Mouse (Mus musculus): ENCODE results near the gene Nrp1. TPM values are rescaled to one million over a fixed set of nuclear protein-coding genes. Genes with fewer than 3 reads are reported as not detected.

Gene Nrp1
- total RNA-seq, 2 experiments from 2014 or later: 12.1 to 17.2 TPM

- ATAC-seq (replicated peaks; ENCODE audit: poor library complexity, severe bottlenecking): peak; percentile 64
Observed at GRCm38 (mm10) chr8:128362940-128363595, 4.7 kb downstream of the Nrp1 start.

- ATAC-seq (replicated peaks; ENCODE audit: poor library complexity, severe bottlenecking): no peak
Observed at GRCm38 (mm10) chr8:128370496-128370895, 12.1 kb downstream of the Nrp1 start.

- ATAC-seq (replicated peaks; ENCODE audit: poor library complexity, severe bottlenecking): no peak
Observed at GRCm38 (mm10) chr8:128371026-128371425, 12.6 kb downstream of the Nrp1 start.

GRCm38 (mm10) chr8:128371789-128372188 lies 13.4 kb downstream of the Nrp1 start:
- no peak for ATAC-seq (replicated peaks; ENCODE audit: poor library complexity, severe bottlenecking)

GRCm38 (mm10) chr8:128372724-128373123 lies 14.3 kb downstream of the Nrp1 start:
- ATAC-seq (replicated peaks; ENCODE audit: poor library complexity, severe bottlenecking): no peak

- no peak for ATAC-seq (replicated peaks; ENCODE audit: poor library complexity, severe bottlenecking)
Observed at GRCm38 (mm10) chr8:128373418-128373817, 15.0 kb downstream of the Nrp1 start.

GRCm38 (mm10) chr8:128375291-128375690 lies 16.9 kb downstream of the Nrp1 start:
- no peak for ATAC-seq (replicated peaks; ENCODE audit: poor library complexity, severe bottlenecking)

- no peak for ATAC-seq (replicated peaks; ENCODE audit: poor library complexity, severe bottlenecking)
Observed at GRCm38 (mm10) chr8:128383176-128383575, 24.8 kb downstream of the Nrp1 start.

GRCm38 (mm10) chr8:128384366-128384765 lies 26.0 kb downstream of the Nrp1 start:
- ATAC-seq (replicated peaks; ENCODE audit: poor library complexity, severe bottlenecking): no peak

GRCm38 (mm10) chr8:128384921-128385332 lies 26.5 kb downstream of the Nrp1 start:
- ATAC-seq (replicated peaks; ENCODE audit: poor library complexity, severe bottlenecking): no peak

GRCm38 (mm10) chr8:128386963-128387621 lies 28.7 kb downstream of the Nrp1 start:
- no peak for ATAC-seq (replicated peaks; ENCODE audit: poor library complexity, severe bottlenecking)

- ATAC-seq (replicated peaks; ENCODE audit: poor library complexity, severe bottlenecking): 0 out of 2 replicates have a peak, but pooled peaks have one; percentile 35
Observed at GRCm38 (mm10) chr8:128390759-128391158, 32.4 kb downstream of the Nrp1 start.

GRCm38 (mm10) chr8:128391182-128391760 lies 32.9 kb downstream of the Nrp1 start:
- peak; percentile 66 for ATAC-seq (replicated peaks; ENCODE audit: poor library complexity, severe bottlenecking)

GRCm38 (mm10) chr8:128394671-128395193 lies 36.3 kb downstream of the Nrp1 start:
- no peak for ATAC-seq (replicated peaks; ENCODE audit: poor library complexity, severe bottlenecking)

GRCm38 (mm10) chr8:128396968-128397367 lies 38.6 kb downstream of the Nrp1 start:
- no peak for ATAC-seq (replicated peaks; ENCODE audit: poor library complexity, severe bottlenecking)

- ATAC-seq (replicated peaks; ENCODE audit: poor library complexity, severe bottlenecking): no peak
Observed at GRCm38 (mm10) chr8:128397441-128397840, 39.0 kb downstream of the Nrp1 start.

GRCm38 (mm10) chr8:128398472-128399091 lies 40.2 kb downstream of the Nrp1 start:
- no peak for ATAC-seq (replicated peaks; ENCODE audit: poor library complexity, severe bottlenecking)

- ATAC-seq (replicated peaks; ENCODE audit: poor library complexity, severe bottlenecking): no peak
Observed at GRCm38 (mm10) chr8:128400286-128400685, 41.9 kb downstream of the Nrp1 start.

GRCm38 (mm10) chr8:128404876-128405275 lies 46.5 kb downstream of the Nrp1 start:
- ATAC-seq (replicated peaks; ENCODE audit: poor library complexity, severe bottlenecking): no peak

- no peak for ATAC-seq (replicated peaks; ENCODE audit: poor library complexity, severe bottlenecking)
Observed at GRCm38 (mm10) chr8:128413381-128413780, 55.0 kb downstream of the Nrp1 start.

Measured in granulocyte monocyte progenitor cell, adult 5-6 weeks (primary cell).